Mouse (Mus musculus) midbrain, embryonic 14.5 days (tissue): Measurements from ENCODE around the gene Coa3. TPM values are rescaled to one million over a fixed set of nuclear protein-coding genes. Genes with fewer than 3 reads are reported as not detected.

Experiments
- ATAC-seq: fragments of 200-750 bp; cut with Nextera tagmentation; 2 replicates; pipeline ENCODE4 v1.8.0; 2017; ENCODE audit warnings: moderate number of reproducible peaks, moderate library complexity; ENCODE audit not compliant: low FRiP score, low TSS enrichment
- DNase-seq: peaks from one replicate; pipeline ENCODE4 v3.0.0-alpha.2; 2015
- H3K27ac ChIP-seq: fragments of 300-500 bp; sonication (generic); replicated peaks from 2 replicates; pipeline ENCODE4 v1.5.1; 2014; ENCODE audit warnings: mild to moderate bottlenecking, low read depth, low read length, moderate library complexity
- H3K27me3 ChIP-seq: fragments of 300-500 bp; sonication (generic); 2 replicates; pipeline ENCODE4 v1.6.1; 2014; ENCODE audit warnings: low read length, control low read depth, mixed read lengths; ENCODE audit not compliant: control insufficient read depth, insufficient read depth
- H3K36me3 ChIP-seq: fragments of 300-500 bp; sonication (generic); 2 replicates; pipeline ENCODE4 v1.6.1; 2014; ENCODE audit warnings: low read length, control low read depth; ENCODE audit not compliant: control insufficient read depth, insufficient read depth
- H3K4me1 ChIP-seq: fragments of 300-500 bp; sonication (generic); 2 replicates; pipeline ENCODE4 v1.6.1; 2014; ENCODE audit warnings: mild to moderate bottlenecking, antibody characterized with exemption, low read length, control low read depth; ENCODE audit not compliant: control insufficient read depth, insufficient read depth
- H3K4me2 ChIP-seq: fragments of 300-500 bp; sonication (generic); 2 replicates; pipeline ENCODE4 v1.6.1; 2014; ENCODE audit warnings: mild to moderate bottlenecking, low read length, moderate library complexity
- H3K4me3 ChIP-seq: fragments of 300-500 bp; sonication (generic); replicated peaks from 2 replicates; pipeline ENCODE4 v1.5.1; 2014; ENCODE audit warnings: low read depth, low read length
- H3K9ac ChIP-seq: fragments of 300-500 bp; sonication (generic); replicated peaks from 2 replicates; pipeline ENCODE4 v1.6.1; 2014; ENCODE audit warnings: mild to moderate bottlenecking, low read length, moderate library complexity
- H3K9me3 ChIP-seq: fragments of 300-500 bp; sonication (generic); 2 replicates; pipeline ENCODE4 v1.6.1; 2016; ENCODE audit warnings: low read length, control low read depth, mixed read lengths; ENCODE audit not compliant: control insufficient read depth
- WGBS: fragments of 180-500 bp; shearing (Covaris S2); extraction: QIAGEN DNeasy Blood & Tissue Kit; methylation state at CpG from one replicate; pipeline ENCODE4 v1.1.7; 2014; 5-methylcytosine and 5-hydroxymethylcytosine counted together
- polyA plus RNA-seq: library from polyadenylated mRNA; unstranded; fragments of >200 nt; fragmentation: Nextera tagmentation; extraction: Ambion mirVana; gene quantifications from 2 replicates; pipeline ENCODE4 v1.2.1, GENCODE M21; 2014

The Coa3 gene
- polyA plus RNA-seq, 1 experiment from 2014 or later: 221 TPM

- H3K36me3 ChIP-seq: peaks cover 87% of the 10 kb centered on the region
These were observed 16.3 kb upstream of the Coa3 start for GRCm38 (mm10) chr11:101295191-101295590.

GRCm38 (mm10) chr11:101291231-101291630 lies 12.3 kb upstream of the Coa3 start:
- Histone ChIP-seq H3K4me3 (no peak overlapping the region), H3K27me3 (no peaks in the 10 kb centered on the region), H3K4me1 (no peaks in the 10 kb centered on the region), H3K9ac (no peak overlapping the region), H3K36me3 (peaks cover 88% of the 10 kb centered on the region), H3K27ac (no peak overlapping the region), H3K4me2 (no peak overlapping the region), H3K9me3 (no peaks in the 10 kb centered on the region)
- no peak for ATAC-seq
- no peak for DNase-seq
- WGBS: 95% methylated on average over 8 of the region's 8 CpGs

More at GRCm38 (mm10) chr11:101295191-101295590, 16.3 kb upstream of the Coa3 start:
- Histone ChIP-seq H3K4me1 (no peaks in the 10 kb centered on the region), H3K27ac (no peak overlapping the region), H3K4me2 (no peak overlapping the region), H3K27me3 (no peaks in the 10 kb centered on the region), H3K9me3 (no peaks in the 10 kb centered on the region), H3K4me3 (no peak overlapping the region), H3K9ac (no peak overlapping the region)
- no peak for ATAC-seq
- 92% methylated on average over 8 of the region's 8 CpGs for WGBS
- DNase-seq: no peak

DNA sequence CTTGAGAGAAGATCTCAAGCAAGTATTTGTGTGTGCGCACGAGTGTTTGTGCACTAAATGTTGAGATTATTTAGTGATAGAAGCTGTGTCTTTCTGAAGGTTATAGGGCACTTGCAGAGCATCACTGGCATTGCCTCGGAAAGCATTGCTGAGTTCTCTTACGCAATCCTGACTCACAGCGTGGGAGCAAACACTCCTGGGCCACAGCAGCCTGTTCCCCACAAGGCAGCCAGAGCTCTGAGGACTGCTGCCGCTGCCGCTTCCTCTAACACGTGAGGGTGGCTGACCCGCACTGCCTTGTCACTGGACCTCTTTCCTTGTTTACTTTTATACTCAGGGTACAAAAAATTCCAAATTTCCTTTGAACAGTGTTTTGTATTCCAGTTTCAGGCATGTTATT lies 8.4 kb upstream of the Coa3 start:
- DNase-seq (no peak), ATAC-seq (no peak)
- H3K9me3 ChIP-seq: no peaks in the 10 kb centered on the region
- no peak overlapping the region for H3K27ac ChIP-seq
- no peak overlapping the region for H3K4me3 ChIP-seq
- H3K36me3 ChIP-seq: peaks cover 60% of the 10 kb centered on the region
- H3K4me1 ChIP-seq: no peaks in the 10 kb centered on the region
- H3K4me2 ChIP-seq: no peak overlapping the region
- H3K27me3 ChIP-seq: no peaks in the 10 kb centered on the region
- WGBS: 92% methylated on average over 9 of the region's 9 CpGs
- no peak overlapping the region for H3K9ac ChIP-seq

DNA sequence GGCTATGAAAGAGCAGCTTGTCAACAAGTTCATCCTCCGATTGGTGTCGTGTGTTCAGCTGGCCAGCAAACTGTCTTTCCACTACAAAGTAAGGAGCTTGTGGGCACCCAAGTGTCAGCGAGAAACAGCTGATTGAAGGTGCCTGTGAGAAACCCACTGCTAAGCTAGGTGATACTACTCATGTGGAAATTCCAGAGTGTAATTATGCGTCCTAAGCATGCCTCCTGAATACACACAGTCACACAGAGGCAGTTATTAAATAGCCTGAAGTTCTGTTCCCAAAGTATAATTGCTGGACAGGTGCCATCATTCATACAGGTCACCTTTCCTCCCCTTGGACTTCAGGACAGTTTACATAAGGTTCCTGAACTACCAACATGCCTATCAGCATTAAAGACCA lies 4.9 kb upstream of the Coa3 start:
- no peak overlapping the region for H3K4me3 ChIP-seq
- ATAC-seq (no peak), DNase-seq (no peak)
- H3K9ac ChIP-seq: no peak overlapping the region
- no peak overlapping the region for H3K27ac ChIP-seq
- peaks cover 3% of the 10 kb centered on the region; the same call in 1 of the 2 replicates for H3K4me1 ChIP-seq
- no peaks in the 10 kb centered on the region for H3K9me3 ChIP-seq
- no peak overlapping the region for H3K4me2 ChIP-seq
- WGBS: 74% methylated on average over 4 of the region's 4 CpGs
- peaks cover 25% of the 10 kb centered on the region for H3K36me3 ChIP-seq
- H3K27me3 ChIP-seq: no peaks in the 10 kb centered on the region

DNA sequence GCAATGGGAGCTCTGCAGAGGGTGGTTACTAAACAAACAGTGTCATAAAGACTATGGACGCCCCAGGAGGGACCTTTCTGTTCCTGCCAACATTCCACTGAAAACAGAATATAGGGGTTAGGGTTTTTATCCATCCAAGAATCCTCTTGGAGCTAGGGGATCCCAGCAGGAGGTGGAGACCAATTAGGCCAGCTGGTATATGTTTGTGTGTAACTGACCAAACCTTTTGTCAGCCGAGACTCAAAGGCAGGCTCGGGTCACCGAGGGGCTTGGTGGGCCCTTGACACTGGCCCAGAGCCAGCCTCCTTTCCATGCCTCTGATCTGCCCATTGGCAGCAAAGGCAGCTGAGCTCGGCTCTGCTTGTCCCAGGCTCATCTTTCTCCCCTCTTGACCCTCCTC lies 4.0 kb upstream of the Coa3 start:
- H3K9ac ChIP-seq: no peak overlapping the region
- H3K36me3 ChIP-seq: peaks cover 17% of the 10 kb centered on the region
- DNase-seq: peak; percentile 2
- H3K27ac ChIP-seq: no peak overlapping the region
- no peaks in the 10 kb centered on the region for H3K27me3 ChIP-seq
- H3K4me3 ChIP-seq: no peak overlapping the region
- no peak for ATAC-seq
- no peak overlapping the region for H3K4me2 ChIP-seq
- no peaks in the 10 kb centered on the region for H3K9me3 ChIP-seq
- H3K4me1 ChIP-seq: peaks cover 7% of the 10 kb centered on the region
- WGBS: 39% methylated on average over 5 of the region's 5 CpGs

DNA sequence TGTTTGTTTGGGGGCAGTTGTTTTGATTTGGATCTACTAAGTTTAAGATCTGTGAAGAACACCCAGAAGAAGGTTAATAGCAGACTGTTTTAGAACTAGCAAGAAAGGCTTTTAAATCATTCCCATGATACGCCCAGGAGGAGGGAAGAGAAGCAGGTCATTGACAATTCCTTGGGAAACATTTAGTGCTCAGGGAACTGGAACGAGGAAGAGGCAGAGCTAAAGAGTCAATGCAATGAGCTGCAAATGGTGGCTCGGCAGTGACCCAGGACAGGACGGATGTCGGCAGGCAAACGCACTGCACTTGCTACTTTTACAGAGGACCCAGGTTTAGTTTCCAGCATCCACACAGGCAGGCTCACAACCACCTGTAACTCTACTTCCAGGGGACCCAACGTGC lies 1.9 kb upstream of the Coa3 start:
- no peak overlapping the region for H3K9ac ChIP-seq
- H3K4me1 ChIP-seq: peaks cover 22% of the 10 kb centered on the region
- H3K27ac ChIP-seq: no peak overlapping the region
- no peak for ATAC-seq
- H3K4me3 ChIP-seq: no peak overlapping the region
- peaks cover 3% of the 10 kb centered on the region; the same call in 1 of the 2 replicates for H3K36me3 ChIP-seq
- H3K27me3 ChIP-seq: no peaks in the 10 kb centered on the region
- no peak for DNase-seq
- no peaks in the 10 kb centered on the region for H3K9me3 ChIP-seq
- H3K4me2 ChIP-seq: no peak overlapping the region
- WGBS: 46% methylated on average over 7 of the region's 7 CpGs

- no peak overlapping the region for H3K9ac ChIP-seq
- WGBS: 53% methylated on average over 14 of the region's 14 CpGs
- ATAC-seq: peak; percentile 6; the same call in 1 of the 2 replicates
These were observed 267 bp upstream of the Coa3 start for GRCm38 (mm10) chr11:101279193-101279569.

GRCm38 (mm10) chr11:101277381-101278222 lies 1.3 kb downstream of the Coa3 start:
- WGBS: 81% methylated on average over 12 of the region's 12 CpGs
- Histone ChIP-seq H3K4me3 (peak overlapping the region; percentile 78), H3K4me2 (peak overlapping the region; percentile 88), H3K9me3 (no peaks in the 10 kb centered on the region), H3K27ac (no peak overlapping the region), H3K36me3 (no peaks in the 10 kb centered on the region), H3K27me3 (no peaks in the 10 kb centered on the region), H3K9ac (peak overlapping the region; percentile 76), H3K4me1 (peaks cover 22% of the 10 kb centered on the region)
- ATAC-seq (no peak), DNase-seq (no peak)

More at GRCm38 (mm10) chr11:101279193-101279569, 267 bp upstream of the Coa3 start:
- DNase-seq: no peak
- H3K27me3 ChIP-seq: no peaks in the 10 kb centered on the region
- H3K4me3 ChIP-seq: peak overlapping the region; percentile 78
- peak overlapping the region; percentile 88 for H3K4me2 ChIP-seq
- no peaks in the 10 kb centered on the region for H3K36me3 ChIP-seq
- no peak overlapping the region for H3K27ac ChIP-seq
- H3K4me1 ChIP-seq: peaks cover 22% of the 10 kb centered on the region
- no peaks in the 10 kb centered on the region for H3K9me3 ChIP-seq
